Mouse (Mus musculus) bone marrow macrophage, adult 2 months (primary cell): Measurements from ENCODE around the gene Pcbp4. TPM values are rescaled to one million over a fixed set of nuclear protein-coding genes. Genes with fewer than 3 reads are reported as not detected.

Experiments used
- H3K27ac ChIP-seq: 2 replicates; pipeline ENCODE4 v1.5.1; 2012; ENCODE audit warnings: low read depth, low read length; ENCODE audit not compliant: insufficient read depth
- H3K4me1 ChIP-seq: 2 replicates; pipeline ENCODE4 v1.6.1; 2012; ENCODE audit warnings: low read length; ENCODE audit not compliant: control insufficient read depth, insufficient read depth
- H3K4me3 ChIP-seq: 2 replicates; pipeline ENCODE4 v1.5.1; 2012; ENCODE audit warnings: mild to moderate bottlenecking, low read length, moderate library complexity; ENCODE audit not compliant: insufficient read depth
- CTCF ChIP-seq: IDR thresholded peaks from 2 replicates; pipeline ENCODE4 v1.5.1; 2012; ENCODE audit warnings: low read depth, mild to moderate bottlenecking, low read length, moderate library complexity
- POLR2A ChIP-seq: IDR thresholded peaks from 2 replicates; pipeline ENCODE4 v1.6.1; 2012; ENCODE audit warnings: mild to moderate bottlenecking, low read depth, low read length, borderline replicate concordance
- polyA plus RNA-seq: library from polyadenylated mRNA; stranded (reverse); fragments of >200 nt; gene quantifications from 2 replicates; pipeline ENCODE4 v1.2.4, GENCODE M21; 2012; ENCODE audit not compliant: missing spikeins, insufficient read depth, insufficient read length

The Pcbp4 gene
- polyA plus RNA-seq, 1 experiment: 17.8 TPM

- TF ChIP-seq POLR2A (no peak), CTCF (no peak)
- no peak within 1 kb of the TSS for H3K4me3 ChIP-seq
- H3K27ac ChIP-seq: no peak within 1 kb of the TSS
- no peaks in the 10 kb centered on the region for H3K4me1 ChIP-seq
Measured at GRCm38 (mm10) chr9:106499667-106500066, 46.6 kb downstream of the Pcbp4 start, which contains the start of gene Iqcf1. Gene Iqcf1, plus strand, starts transcription at chr9:106499967.

- Histone ChIP-seq H3K4me1 (no peaks in the 10 kb centered on the region), H3K4me3 (no peak overlapping the region), H3K27ac (no peak overlapping the region)
- TF ChIP-seq POLR2A: no peak
- TF ChIP-seq CTCF: no peak
Measured at GRCm38 (mm10) chr9:106501846-106502245, 48.8 kb downstream of the Pcbp4 start.

- H3K4me3 ChIP-seq: no peak overlapping the region
- H3K4me1 ChIP-seq: no peaks in the 10 kb centered on the region
- no peak for TF ChIP-seq CTCF
- no peak for TF ChIP-seq POLR2A
- H3K27ac ChIP-seq: no peak overlapping the region
Measured at GRCm38 (mm10) chr9:106504246-106504645, 51.2 kb downstream of the Pcbp4 start.

GRCm38 (mm10) chr9:106509356-106509755 is 56.3 kb downstream of the Pcbp4 start:
- Histone ChIP-seq H3K4me3 (no peak overlapping the region), H3K27ac (no peak overlapping the region), H3K4me1 (peaks cover 5% of the 10 kb centered on the region)
- TF ChIP-seq CTCF (no peak), POLR2A (no peak)

- Histone ChIP-seq H3K27ac (no peak overlapping the region), H3K4me1 (peaks cover 5% of the 10 kb centered on the region), H3K4me3 (no peak overlapping the region)
- TF ChIP-seq POLR2A (no peak), CTCF (no peak)
Measured at GRCm38 (mm10) chr9:106512729-106513450, 59.8 kb downstream of the Pcbp4 start.

- TF ChIP-seq POLR2A (no peak), CTCF (no peak)
- Histone ChIP-seq H3K4me1 (peaks cover 5% of the 10 kb centered on the region), H3K4me3 (no peak overlapping the region), H3K27ac (no peak overlapping the region)
Measured at GRCm38 (mm10) chr9:106513566-106513965, 60.5 kb downstream of the Pcbp4 start.

Other genes with a start within 250 kb of the Pcbp4 start
- 41.6 and 61.6 TPM in 2 replicates for gene Tlr9, start 230.7 kb upstream of the Pcbp4 start, polyA plus RNA-seq
- 67.2 and 70.5 TPM in 2 replicates for gene Alas1, start 204.6 kb upstream of the Pcbp4 start, polyA plus RNA-seq
- 8.3 and 13.7 TPM in 2 replicates for gene Poc1a, start 172.2 kb upstream of the Pcbp4 start, polyA plus RNA-seq
- 122 and 129 TPM in 2 replicates for gene Dusp7, start 84.7 kb upstream of the Pcbp4 start, polyA plus RNA-seq
- gene Rpl29, start 23.8 kb upstream of the Pcbp4 start, polyA plus RNA-seq: 299 and 319 TPM in 2 replicates
- gene Acy1, start 15.0 kb upstream of the Pcbp4 start, polyA plus RNA-seq: 1.3 and 1.6 TPM in 2 replicates
- 27.6 and 32.0 TPM in 2 replicates for gene Abhd14b, start 5.8 kb upstream of the Pcbp4 start, polyA plus RNA-seq
- gene Abhd14a, start 5.6 kb upstream of the Pcbp4 start, polyA plus RNA-seq: 5.4 and 8.3 TPM in 2 replicates
- not detected in 2 replicates for gene Gpr62, start 12.6 kb downstream of the Pcbp4 start, polyA plus RNA-seq
- gene Rrp9, start 22.7 kb downstream of the Pcbp4 start, polyA plus RNA-seq: 7.8 and 11.2 TPM in 2 replicates
- 21.0 and 22.0 TPM in 2 replicates for gene Parp3, start 23.7 kb downstream of the Pcbp4 start, polyA plus RNA-seq
- gene Iqcf1, start 46.7 kb downstream of the Pcbp4 start, polyA plus RNA-seq: not detected in 2 replicates
- gene Iqcf5, start 61.3 kb downstream of the Pcbp4 start, polyA plus RNA-seq: not detected in 2 replicates
- 0.64 and 0.71 TPM in 2 replicates for gene Iqcf3, start 108.3 kb downstream of the Pcbp4 start, polyA plus RNA-seq
- not detected in 2 replicates for gene Iqcf4, start 117.7 kb downstream of the Pcbp4 start, polyA plus RNA-seq
- not detected in 2 replicates for gene Iqcf6, start 173.3 kb downstream of the Pcbp4 start, polyA plus RNA-seq
- not detected in 2 replicates for gene Grm2, start 202.8 kb downstream of the Pcbp4 start, polyA plus RNA-seq
- gene Tex264, start 232.6 kb downstream of the Pcbp4 start, polyA plus RNA-seq: 75.3 and 106 TPM in 2 replicates